Mouse (Mus musculus): ENCODE data around the gene Fgf15.

- TF ChIP-seq POLR2A (IDR thresholded peaks at IDR 0.05; ENCODE audit: insufficient read length, low read depth) (no peak), MYOG (IDR thresholded peaks at IDR 0.05; ENCODE audit: control insufficient read depth in 1 of 3, insufficient read depth in 1 of 3, insufficient read length in 2 of 3, low read depth in 2 of 3) (no peak), E2F4 (IDR thresholded peaks at IDR 0.05; ENCODE audit: insufficient read depth) (no peak), SRF (IDR thresholded peaks at IDR 0.05; ENCODE audit: control insufficient read depth, insufficient read length, low read depth) (no peak), USF1 (IDR thresholded peaks at IDR 0.05; ENCODE audit: low read depth) (no peak), MAX (IDR thresholded peaks at IDR 0.05; ENCODE audit: low read depth) (no peak), POLR2AphosphoS2 (IDR thresholded peaks at IDR 0.05; ENCODE audit: insufficient read length, low read depth) (no peak), TCF3 (IDR thresholded peaks at IDR 0.05; ENCODE audit: insufficient read length, low read depth) (no peak), MYOD1 (IDR thresholded peaks at IDR 0.05; ENCODE audit: control insufficient read depth in 1 of 3, insufficient read length in 2 of 3, low read depth in 2 of 3) (no peak), REST (IDR thresholded peaks at IDR 0.05; ENCODE audit: insufficient read depth, insufficient read length) (no peak), TCF12 (IDR thresholded peaks at IDR 0.05; ENCODE audit: insufficient read depth, poor library complexity, severe bottlenecking) (no peak)
These were observed 4.5 kb upstream of the Fgf15 start for GRCm38 (mm10) chr7:144891863-144892262.
